Mouse (Mus musculus): Measurements from ENCODE around the gene Zzz3.

Zzz3 gene

GRCm38 (mm10) chr3:152498968-152499696 is 103.9 kb downstream of the Zzz3 start:
- no peak for DNase-seq

- DNase-seq, result no peak
These were observed 112.6 kb downstream of the Zzz3 start for GRCm38 (mm10) chr3:152507900-152508299.

GRCm38 (mm10) chr3:152508419-152508993 is 113.2 kb downstream of the Zzz3 start:
- DNase-seq, result no peak

GRCm38 (mm10) chr3:152509268-152509667 is 114.0 kb downstream of the Zzz3 start:
- no peak for DNase-seq
